Mouse (Mus musculus): ENCODE measurements around the gene Abca7. TPM values are rescaled to one million over a fixed set of nuclear protein-coding genes. Genes with fewer than 3 reads are reported as not detected.

Gene Abca7
- polyA plus RNA-seq, 1 experiment: 79.5 TPM

GRCm38 (mm10) chr10:79971183-79971497, 25.2 kb upstream of the Abca7 start:
- Histone ChIP-seq H3K36me3 (ENCODE audit: control insufficient read depth, insufficient read depth, low read length) (0 out of 2 replicates have a peak, but pooled peaks cover 8% of the 10 kb centered on the region), H3K4me1 (replicated peaks; ENCODE audit: control insufficient read depth, insufficient read depth, low read length) (no peaks in the 10 kb centered on the region), H3K4me3 (ENCODE audit: control insufficient read depth, insufficient read depth, low read length) (no peak overlapping the region), H3K27ac (ENCODE audit: control insufficient read depth, insufficient read depth, low read length) (no peak overlapping the region), H3K27me3 (ENCODE audit: control insufficient read depth, insufficient read depth, low read length) (peaks cover 8% of the 10 kb centered on the region; the same call in 1 of the 2 replicates)
- DNase-seq: no peak
- 15% methylated on average over 21 of the region's 21 CpGs for WGBS
- TF ChIP-seq CTCF (IDR thresholded peaks at IDR 0.05; ENCODE audit: borderline replicate concordance, control insufficient read depth, extremely low read depth, insufficient read depth, low read length, poor library complexity): no peak
- no peak for TF ChIP-seq POLR2A (IDR thresholded peaks at IDR 0.05; ENCODE audit: control insufficient read depth, extremely low read depth, insufficient read depth, low read length, poor library complexity)

- Histone ChIP-seq H3K27ac (ENCODE audit: control insufficient read depth, insufficient read depth, low read length) (no peak overlapping the region), H3K4me3 (ENCODE audit: control insufficient read depth, insufficient read depth, low read length) (no peak overlapping the region), H3K36me3 (ENCODE audit: control insufficient read depth, insufficient read depth, low read length) (peaks cover 21% of the 10 kb centered on the region), H3K4me1 (replicated peaks; ENCODE audit: control insufficient read depth, insufficient read depth, low read length) (no peaks in the 10 kb centered on the region), H3K27me3 (ENCODE audit: control insufficient read depth, insufficient read depth, low read length) (peaks cover 8% of the 10 kb centered on the region; the same call in 1 of the 2 replicates)
- TF ChIP-seq POLR2A (IDR thresholded peaks at IDR 0.05; ENCODE audit: control insufficient read depth, extremely low read depth, insufficient read depth, low read length, poor library complexity): no peak
- no peak for TF ChIP-seq CTCF (IDR thresholded peaks at IDR 0.05; ENCODE audit: borderline replicate concordance, control insufficient read depth, extremely low read depth, insufficient read depth, low read length, poor library complexity)
- no peak for DNase-seq
- 79% methylated on average over 14 of the region's 14 CpGs for WGBS
These were observed 23.5 kb upstream of the Abca7 start for GRCm38 (mm10) chr10:79972831-79973230.

- no peak for DNase-seq
- WGBS: 94% methylated on average over 21 of the region's 21 CpGs
- Histone ChIP-seq H3K27me3 (ENCODE audit: control insufficient read depth, insufficient read depth, low read length) (peaks cover 8% of the 10 kb centered on the region; the same call in 1 of the 2 replicates), H3K4me3 (ENCODE audit: control insufficient read depth, insufficient read depth, low read length) (no peak overlapping the region), H3K27ac (ENCODE audit: control insufficient read depth, insufficient read depth, low read length) (no peak overlapping the region), H3K36me3 (ENCODE audit: control insufficient read depth, insufficient read depth, low read length) (peaks cover 28% of the 10 kb centered on the region), H3K4me1 (replicated peaks; ENCODE audit: control insufficient read depth, insufficient read depth, low read length) (no peaks in the 10 kb centered on the region)
- TF ChIP-seq POLR2A (IDR thresholded peaks at IDR 0.05; ENCODE audit: control insufficient read depth, extremely low read depth, insufficient read depth, low read length, poor library complexity): no peak
- TF ChIP-seq CTCF (IDR thresholded peaks at IDR 0.05; ENCODE audit: borderline replicate concordance, control insufficient read depth, extremely low read depth, insufficient read depth, low read length, poor library complexity): no peak
These were observed 22.2 kb upstream of the Abca7 start for GRCm38 (mm10) chr10:79974087-79974486.

DNA sequence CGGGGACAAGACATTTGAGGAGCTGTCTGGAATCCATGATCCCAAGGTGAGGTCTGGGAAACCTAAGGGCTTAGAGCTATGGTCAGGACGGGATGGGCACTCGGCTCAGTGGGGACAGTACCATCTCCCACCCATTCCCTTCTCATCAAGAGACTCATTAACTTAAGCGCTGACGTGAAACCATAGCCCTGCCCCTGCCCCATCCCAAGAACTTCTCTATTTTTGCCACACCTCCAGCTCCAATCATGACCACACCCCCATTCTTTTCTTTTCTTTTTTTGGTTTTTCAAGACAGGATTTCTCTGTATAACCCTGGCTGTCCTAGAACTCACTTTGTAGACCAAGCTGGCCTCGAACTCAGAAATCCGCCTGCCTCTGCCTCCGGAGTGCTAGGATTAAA, 21.6 kb upstream of the Abca7 start:
- no peak for DNase-seq
- no peak overlapping the region for H3K4me3 ChIP-seq (ENCODE audit: control insufficient read depth, insufficient read depth, low read length)
- H3K4me1 ChIP-seq (replicated peaks; ENCODE audit: control insufficient read depth, insufficient read depth, low read length): no peaks in the 10 kb centered on the region
- H3K27me3 ChIP-seq (ENCODE audit: control insufficient read depth, insufficient read depth, low read length): peaks cover 8% of the 10 kb centered on the region; the same call in 1 of the 2 replicates
- TF ChIP-seq CTCF (IDR thresholded peaks at IDR 0.05; ENCODE audit: borderline replicate concordance, control insufficient read depth, extremely low read depth, insufficient read depth, low read length, poor library complexity): no peak
- TF ChIP-seq POLR2A (IDR thresholded peaks at IDR 0.05; ENCODE audit: control insufficient read depth, extremely low read depth, insufficient read depth, low read length, poor library complexity): no peak
- WGBS: 74% methylated on average over 8 of the region's 8 CpGs
- H3K36me3 ChIP-seq (ENCODE audit: control insufficient read depth, insufficient read depth, low read length): peaks cover 28% of the 10 kb centered on the region
- H3K27ac ChIP-seq (ENCODE audit: control insufficient read depth, insufficient read depth, low read length): no peak overlapping the region

- peaks cover 28% of the 10 kb centered on the region for H3K36me3 ChIP-seq (ENCODE audit: control insufficient read depth, insufficient read depth, low read length)
These were observed 20.1 kb upstream of the Abca7 start for GRCm38 (mm10) chr10:79976071-79976721.

DNA sequence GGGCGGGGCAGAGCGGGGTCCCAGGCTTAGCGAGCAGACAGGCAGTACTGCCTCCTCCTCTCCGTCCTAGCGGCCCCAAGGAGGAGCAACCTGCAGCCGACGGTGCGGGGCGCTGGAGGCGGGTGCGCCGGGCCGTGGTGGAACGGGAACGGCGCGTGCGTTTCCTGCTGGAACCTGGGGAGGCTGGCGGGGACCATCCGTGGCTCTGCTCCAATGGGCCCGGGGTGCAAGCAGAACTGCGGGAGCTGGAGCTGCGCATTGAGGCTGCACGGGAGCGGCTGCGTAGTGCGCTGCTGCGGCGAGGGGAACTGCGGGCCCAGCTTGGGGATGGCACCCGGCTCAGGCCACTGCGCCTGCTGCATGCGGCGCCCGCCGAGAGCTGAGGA, 19.6 kb upstream of the Abca7 start:
- no peaks in the 10 kb centered on the region; the same call in 1 of the 2 replicates for H3K27me3 ChIP-seq (ENCODE audit: control insufficient read depth, insufficient read depth, low read length)
- H3K4me3 ChIP-seq (ENCODE audit: control insufficient read depth, insufficient read depth, low read length): no peak overlapping the region
- DNase-seq: no peak
- H3K36me3 ChIP-seq (ENCODE audit: control insufficient read depth, insufficient read depth, low read length): peaks cover 28% of the 10 kb centered on the region
- 97% methylated on average over 36 of the region's 36 CpGs for WGBS
- no peaks in the 10 kb centered on the region for H3K4me1 ChIP-seq (replicated peaks; ENCODE audit: control insufficient read depth, insufficient read depth, low read length)
- no peak overlapping the region for H3K27ac ChIP-seq (ENCODE audit: control insufficient read depth, insufficient read depth, low read length)
- TF ChIP-seq CTCF (IDR thresholded peaks at IDR 0.05; ENCODE audit: borderline replicate concordance, control insufficient read depth, extremely low read depth, insufficient read depth, low read length, poor library complexity) (no peak), POLR2A (IDR thresholded peaks at IDR 0.05; ENCODE audit: control insufficient read depth, extremely low read depth, insufficient read depth, low read length, poor library complexity) (no peak)

More at GRCm38 (mm10) chr10:79976071-79976721, 20.1 kb upstream of the Abca7 start:
- 97% methylated on average over 28 of the region's 28 CpGs for WGBS
- no peak overlapping the region for H3K27ac ChIP-seq (ENCODE audit: control insufficient read depth, insufficient read depth, low read length)
- DNase-seq: no peak
- H3K4me1 ChIP-seq (replicated peaks; ENCODE audit: control insufficient read depth, insufficient read depth, low read length): no peaks in the 10 kb centered on the region
- H3K27me3 ChIP-seq (ENCODE audit: control insufficient read depth, insufficient read depth, low read length): no peaks in the 10 kb centered on the region; the same call in 1 of the 2 replicates
- no peak for TF ChIP-seq POLR2A (IDR thresholded peaks at IDR 0.05; ENCODE audit: control insufficient read depth, extremely low read depth, insufficient read depth, low read length, poor library complexity)
- no peak for TF ChIP-seq CTCF (IDR thresholded peaks at IDR 0.05; ENCODE audit: borderline replicate concordance, control insufficient read depth, extremely low read depth, insufficient read depth, low read length, poor library complexity)
- H3K4me3 ChIP-seq (ENCODE audit: control insufficient read depth, insufficient read depth, low read length): no peak overlapping the region
